Mouse (Mus musculus) liver, adult 10 weeks (tissue): ENCODE data around the gene Olfr710. TPM values are rescaled to one million over a fixed set of nuclear protein-coding genes. Genes with fewer than 3 reads are reported as not detected.

Experiments
- polyA plus RNA-seq: library from polyadenylated mRNA; stranded (reverse); fragments of 350-450 nt; fragmentation: Illumina TruSeq; extraction: RNeasy Lipid Tissue Mini Kit (QIAGEN cat#74804); gene quantifications from one replicate; pipeline ENCODE4 v1.2.3, GENCODE M21; 2014; ENCODE audit warnings: low read depth, low replicate concordance

The Olfr710 gene
- not detected for polyA plus RNA-seq

GRCm38 (mm10) chr7:106948212-106948611 is at the start of gene Olfr710:
TSS of gene Olfr710 (minus strand) at chr7:106948312.

DNA sequence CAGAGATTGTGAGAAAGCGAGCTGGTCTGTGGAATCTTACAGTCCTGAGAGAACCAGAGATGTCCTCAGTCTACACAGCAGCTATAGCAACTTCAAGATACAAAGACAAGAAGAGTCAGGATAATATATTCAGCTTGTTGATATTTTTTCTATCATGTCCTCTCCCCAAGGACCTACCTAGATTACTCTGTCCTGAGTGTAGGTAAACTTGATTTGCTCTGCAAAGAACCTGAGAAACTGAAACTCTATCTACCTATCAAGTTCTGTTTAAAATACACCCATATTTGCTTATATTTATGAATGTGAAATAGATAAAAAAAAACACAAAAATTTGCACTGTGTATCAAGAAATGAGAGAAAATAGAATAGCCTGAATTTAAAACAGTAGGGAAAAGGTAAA is 27.2 kb upstream of the Olfr710 start, which contains the start of gene Olfr711:
Gene Olfr711 (minus strand): TSS at position 101 of the 400 bp plus-strand sequence.

DNA sequence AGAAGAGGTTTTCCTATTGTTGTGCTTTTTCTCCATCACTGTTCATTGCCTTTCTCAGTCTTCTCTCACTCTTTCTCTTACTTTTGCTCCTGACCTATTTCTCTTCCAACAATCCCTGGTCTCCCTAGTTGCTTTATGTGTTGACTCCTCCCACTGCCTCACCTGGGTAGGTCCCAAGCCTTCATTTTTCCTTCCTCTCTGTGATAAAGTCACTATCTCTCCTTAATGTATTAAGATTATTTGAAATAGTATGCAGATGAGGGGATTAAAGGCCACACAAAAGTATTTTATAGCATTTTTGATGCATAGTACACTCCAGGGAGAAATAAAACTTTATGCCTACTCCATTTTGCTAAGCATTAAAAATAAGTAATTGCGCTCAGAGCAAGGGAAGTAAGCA is 15.7 kb upstream of the Olfr710 start, which contains the start of gene Olfr6:
Gene Olfr6 (minus strand): TSS at position 101 of the 400 bp plus-strand sequence.

GRCm38 (mm10) chr7:106932119-106932518 is 16.0 kb downstream of the Olfr710 start, which contains the start of gene Olfr709-ps1:
TSS of gene Olfr709-ps1 (minus strand) at chr7:106932219.

DNA sequence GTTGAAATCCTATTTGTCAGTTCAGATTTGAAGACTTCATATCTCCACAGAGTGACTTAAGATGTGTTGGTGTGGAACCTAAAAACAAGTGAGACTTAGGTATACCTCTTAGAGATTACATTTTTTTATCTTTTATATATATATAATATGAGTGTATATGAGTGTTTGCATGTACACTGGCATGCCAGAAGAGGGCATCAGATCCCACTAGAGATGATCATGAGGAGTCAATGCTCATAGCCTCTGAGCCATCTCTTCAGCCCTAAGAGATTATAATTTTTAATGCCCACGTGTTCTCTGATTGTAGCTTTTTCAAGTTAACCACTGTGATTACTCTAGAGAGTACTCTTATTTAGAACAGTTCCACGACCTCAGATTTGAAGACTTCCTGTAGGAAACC is 40.4 kb downstream of the Olfr710 start, which contains the start of gene Olfr1532-ps1:
Gene Olfr1532-ps1 (plus strand): TSS at position 326 of the 400 bp plus-strand sequence.

DNA sequence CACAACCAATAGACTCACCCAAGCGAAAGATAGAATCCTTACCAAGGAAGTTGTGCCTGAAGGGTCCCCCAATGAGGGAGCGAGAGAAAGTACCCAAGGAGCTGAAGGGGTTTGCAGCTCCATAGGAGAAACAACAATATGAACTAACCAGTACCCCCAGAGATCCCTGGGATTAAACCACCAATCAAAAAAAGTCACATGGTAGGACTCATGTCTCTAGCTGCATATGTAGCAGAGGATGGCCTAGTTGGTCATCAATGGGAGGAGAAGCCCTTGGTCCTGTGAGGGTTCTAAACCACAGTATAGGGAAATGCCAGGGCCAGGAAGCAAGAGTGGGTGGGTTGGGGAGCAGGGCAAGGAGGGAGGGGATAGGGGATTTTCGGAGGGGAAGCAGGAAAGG is 47.0 kb downstream of the Olfr710 start, which contains the start of gene Olfr707:
Gene Olfr707 (minus strand): TSS at position 101 of the 400 bp plus-strand sequence.

Other genes with a start within 250 kb of the Olfr710 start
- not detected for gene Olfr695, start 231.9 kb downstream of the Olfr710 start, polyA plus RNA-seq
- gene Olfr697, start 205.9 kb downstream of the Olfr710 start, polyA plus RNA-seq, result not detected
- gene Olfr698, start 192.9 kb downstream of the Olfr710 start, polyA plus RNA-seq, result not detected
- gene Olfr699, start 155.1 kb downstream of the Olfr710 start, polyA plus RNA-seq, result not detected
- gene Olfr700, start 139.5 kb downstream of the Olfr710 start, polyA plus RNA-seq, result not detected
- gene Olfr701, start 134.2 kb downstream of the Olfr710 start, polyA plus RNA-seq, result not detected
- not detected for gene Olfr702, start 114.4 kb downstream of the Olfr710 start, polyA plus RNA-seq
- gene Olfr703, start 105.0 kb downstream of the Olfr710 start, polyA plus RNA-seq, result not detected
- gene Olfr704, start 85.1 kb downstream of the Olfr710 start, polyA plus RNA-seq, result not detected
- not detected for gene Olfr705, start 71.4 kb downstream of the Olfr710 start, polyA plus RNA-seq
- gene Olfr706, start 60.1 kb downstream of the Olfr710 start, polyA plus RNA-seq, result not detected
- not detected for gene Olfr707, start 47.1 kb downstream of the Olfr710 start, polyA plus RNA-seq
- not detected for gene Olfr1532-ps1, start 40.3 kb downstream of the Olfr710 start, polyA plus RNA-seq
- gene Olfr709-ps1, start 16.1 kb downstream of the Olfr710 start, polyA plus RNA-seq, result not detected
- not detected for gene Olfr6, start 15.6 kb upstream of the Olfr710 start, polyA plus RNA-seq
- not detected for gene Olfr711, start 27.1 kb upstream of the Olfr710 start, polyA plus RNA-seq
- not detected for gene Olfr2, start 57.8 kb upstream of the Olfr710 start, polyA plus RNA-seq
- not detected for gene Olfr713, start 82.9 kb upstream of the Olfr710 start, polyA plus RNA-seq
- not detected for gene Olfr714, start 122.7 kb upstream of the Olfr710 start, polyA plus RNA-seq
- gene Olfr17, start 144.9 kb upstream of the Olfr710 start, polyA plus RNA-seq, result not detected
- not detected for gene Olfr715b, start 162.1 kb upstream of the Olfr710 start, polyA plus RNA-seq
- not detected for gene Olfr715, start 182.8 kb upstream of the Olfr710 start, polyA plus RNA-seq
- gene Olfr716, start 190.0 kb upstream of the Olfr710 start, polyA plus RNA-seq, result not detected
- not detected for gene Nlrp14, start 218.7 kb upstream of the Olfr710 start, polyA plus RNA-seq